ENCODE assay signal across 23 mouse cellular contexts in genomic region chr9:97069911-97070310, GRCm38 (mm10).
"Had no signal": no experiment of that assay in that cellular context is flagged by ENCODE, and none has a peak within 500 bp of the region (broad histone marks: within the 10 kb centered on the region; RNA-seq: fewer than 3 reads in every experiment).

No protein-coding gene starts in this region.

- H3K27ac ChIP-seq: heart, adult 2 months; heart, embryonic 13.5 days; heart, embryonic 15.5 days; hindbrain, embryonic 13.5 days; hindbrain, embryonic 15.5 days; hindbrain, postnatal 0 days; kidney, embryonic 15.5 days; kidney, postnatal 0 days; left cerebral cortex, adult 2 months; liver, embryonic 13.5 days; liver, embryonic 15.5 days had no signal

- H3K4me2 ChIP-seq: heart, embryonic 11.5 days; heart, embryonic 13.5 days; heart, embryonic 15.5 days; hindbrain, embryonic 13.5 days; hindbrain, embryonic 15.5 days; kidney, embryonic 15.5 days; liver, embryonic 11.5 days; liver, embryonic 13.5 days; liver, embryonic 15.5 days had no signal

- H3K36me3 ChIP-seq: liver, embryonic 13.5 days had no signal

- DNase-seq: gastrocnemius, postnatal 14 days; gastrocnemius, postnatal 36 days; heart, adult 2 months; heart, postnatal 14 days; heart, postnatal 36 days; kidney, adult 11 months; kidney, adult 2 months; kidney, adult 9 months; kidney, postnatal 14 days; kidney, postnatal 36 days; liver; liver, embryonic 13.5 days had no signal

- H3K9me3 ChIP-seq: heart, embryonic 13.5 days; heart, embryonic 15.5 days; hindbrain, embryonic 13.5 days; hindbrain, embryonic 15.5 days; kidney, embryonic 15.5 days; liver, embryonic 13.5 days; liver, embryonic 15.5 days had no signal

- H3K27me3 ChIP-seq: heart, embryonic 13.5 days; heart, embryonic 15.5 days; hindbrain, embryonic 13.5 days; hindbrain, embryonic 15.5 days; kidney, embryonic 15.5 days; liver, embryonic 13.5 days; liver, embryonic 15.5 days had no signal

- H3K4me3 ChIP-seq: heart, adult 2 months; heart, embryonic 13.5 days; heart, embryonic 15.5 days; hindbrain, embryonic 13.5 days; hindbrain, embryonic 15.5 days; kidney, embryonic 15.5 days; left cerebral cortex, adult 2 months; liver, embryonic 13.5 days; liver, embryonic 15.5 days had no signal

- ATAC-seq: hindbrain, postnatal 0 days had no signal

- H3K4me1 ChIP-seq: heart, embryonic 13.5 days; heart, embryonic 15.5 days; liver, embryonic 13.5 days; liver, embryonic 15.5 days had no signal

- H3K9ac ChIP-seq: heart, embryonic 13.5 days; heart, embryonic 15.5 days; hindbrain, embryonic 13.5 days; hindbrain, embryonic 15.5 days; kidney, embryonic 15.5 days; liver, embryonic 13.5 days; liver, embryonic 15.5 days had no signal
